Mouse (Mus musculus) gastrocnemius, adult 18-20 months (tissue): ENCODE results near the gene A030005K14Rik. TPM values are rescaled to one million over a fixed set of nuclear protein-coding genes. Genes with fewer than 3 reads are reported as not detected.
A peak's percentile ranks its signal among the peaks of the same experiment; 100 is the strongest.

Source experiments
- DNase-seq: peaks from one replicate; pipeline ENCODE4 v3.0.0; 2021; ENCODE audit warnings: low spot score
- long read RNA-seq, 2 experiments: library from polyadenylated mRNA; stranded (forward); transcript quantifications; one replicate each; pipeline ENCODE4 v2.0.0; 2021
- total RNA-seq, 2 experiments: library from RNA; stranded (reverse); gene quantifications; 2 replicates each; pipeline ENCODE4 v1.2.3; 2021

The A030005K14Rik gene
- total RNA-seq, result not detected
- long read RNA-seq, experiment 1, result 0 reads
- long read RNA-seq, experiment 2, result 0 reads

GRCm38 (mm10) chr1:83059278-83059677 is at the start of gene A030005K14Rik:
A030005K14Rik (minus strand) TSS chr1:83059378.
- no peak for DNase-seq

- DNase-seq, result no peak
Measured at GRCm38 (mm10) chr1:83107410-83107978, 48.3 kb upstream of the A030005K14Rik start.

- no peak for DNase-seq
Measured at GRCm38 (mm10) chr1:83105464-83105863, 46.3 kb upstream of the A030005K14Rik start.

- DNase-seq, result no peak
Measured at GRCm38 (mm10) chr1:83101891-83102290, 42.7 kb upstream of the A030005K14Rik start.

- no peak for DNase-seq
Measured at GRCm38 (mm10) chr1:83099580-83100137, 40.5 kb upstream of the A030005K14Rik start.

- DNase-seq, result no peak
Measured at GRCm38 (mm10) chr1:83099160-83099559, 40.0 kb upstream of the A030005K14Rik start.

GRCm38 (mm10) chr1:83096935-83097334 is 37.8 kb upstream of the A030005K14Rik start:
- DNase-seq, result no peak

- DNase-seq, result no peak
Measured at GRCm38 (mm10) chr1:83091268-83091667, 32.1 kb upstream of the A030005K14Rik start.

GRCm38 (mm10) chr1:83084790-83085189 is 25.6 kb upstream of the A030005K14Rik start:
- DNase-seq, result no peak

- no peak for DNase-seq
Measured at GRCm38 (mm10) chr1:83077016-83077415, 17.8 kb upstream of the A030005K14Rik start.

- no peak for DNase-seq
Measured at GRCm38 (mm10) chr1:83076190-83076917, 17.2 kb upstream of the A030005K14Rik start.

- DNase-seq, result no peak
Measured at GRCm38 (mm10) chr1:83075526-83076189, 16.5 kb upstream of the A030005K14Rik start.

GRCm38 (mm10) chr1:83067205-83067604 is 8.0 kb upstream of the A030005K14Rik start:
- DNase-seq, result no peak

GRCm38 (mm10) chr1:83066577-83066976 is 7.4 kb upstream of the A030005K14Rik start:
- DNase-seq, result no peak

- peak; percentile 5 for DNase-seq
Measured at GRCm38 (mm10) chr1:83064851-83065250, 5.7 kb upstream of the A030005K14Rik start.

GRCm38 (mm10) chr1:83060643-83061042 is 1.5 kb upstream of the A030005K14Rik start, which contains the start of gene Krtap28-13:
Krtap28-13 (plus strand) TSS chr1:83060930.
- no peak for DNase-seq

- DNase-seq, result no peak
Measured at GRCm38 (mm10) chr1:83058481-83058880, 697 bp downstream of the A030005K14Rik start.

- DNase-seq, result no peak
Measured at GRCm38 (mm10) chr1:83044882-83045427, 14.2 kb downstream of the A030005K14Rik start, which contains the start of gene Gm47969. Gm47969 (plus strand) TSS chr1:83044932.

- DNase-seq, result no peak
Measured at GRCm38 (mm10) chr1:83042380-83042779, 16.8 kb downstream of the A030005K14Rik start, which contains the start of gene Krtap28-10. Krtap28-10 (minus strand) TSS chr1:83042480.

GRCm38 (mm10) chr1:83039080-83039479 is 20.1 kb downstream of the A030005K14Rik start:
- no peak for DNase-seq

GRCm38 (mm10) chr1:83038109-83038672 is 21.0 kb downstream of the A030005K14Rik start, which contains the start of gene Slc19a3:
Slc19a3 (minus strand) TSS chr1:83038448.
- DNase-seq, result peak; percentile 2
